Mouse (Mus musculus) embryonic facial prominence, embryonic 10.5 days (tissue): Measurements from ENCODE around the gene Ccdc185. TPM values are rescaled to one million over a fixed set of nuclear protein-coding genes. Genes with fewer than 3 reads are reported as not detected.

Experiments
- DNase-seq: peaks from one replicate; pipeline ENCODE4 v3.0.0-alpha.2; 2017; ENCODE audit warnings: low spot score
- H3K27ac ChIP-seq: fragments of 300-500 bp; sonication (generic); replicated peaks from 2 replicates; pipeline ENCODE4 v1.5.1; 2016; ENCODE audit warnings: mild to moderate bottlenecking
- H3K27me3 ChIP-seq: fragments of 300-500 bp; sonication (generic); replicated peaks from 2 replicates; pipeline ENCODE4 v1.6.1; 2016; ENCODE audit warnings: low read depth, mild to moderate bottlenecking; ENCODE audit not compliant: poor library complexity, severe bottlenecking
- H3K36me3 ChIP-seq: fragments of 300-500 bp; sonication (generic); replicated peaks from 2 replicates; pipeline ENCODE4 v1.6.1; 2016; ENCODE audit warnings: mild to moderate bottlenecking, moderate library complexity
- H3K4me1 ChIP-seq: fragments of 300-500 bp; sonication (generic); 2 replicates; pipeline ENCODE4 v1.6.1; 2016
- H3K4me3 ChIP-seq: fragments of 300-500 bp; sonication (generic); 2 replicates; pipeline ENCODE4 v1.5.1; 2016; ENCODE audit warnings: mild to moderate bottlenecking, moderate library complexity
- H3K9me3 ChIP-seq: fragments of 300-500 bp; sonication (generic); 2 replicates; pipeline ENCODE4 v1.6.1; 2016; ENCODE audit warnings: mild to moderate bottlenecking
- WGBS: fragments of 180-500 bp; shearing (Covaris S2); methylation state at CpG from one replicate; pipeline ENCODE4 v1.1.7; 2016; 5-methylcytosine and 5-hydroxymethylcytosine counted together
- polyA plus RNA-seq: library from polyadenylated mRNA; unstranded; fragments of >200 nt; fragmentation: Nextera tagmentation; extraction: Ambion mirVana; gene quantifications from 2 replicates; pipeline ENCODE4 v1.2.1, GENCODE M21; 2016

Ccdc185 gene
- polyA plus RNA-seq: not detected in 2 replicates

- no peak for DNase-seq
Measured at GRCm38 (mm10) chr1:182749080-182749479, at the start of gene Ccdc185. TSS of gene Ccdc185 (minus strand) at chr1:182749180.

GRCm38 (mm10) chr1:182797048-182797447 is 48.1 kb upstream of the Ccdc185 start:
- Histone ChIP-seq H3K9me3 (no peaks in the 10 kb centered on the region), H3K36me3 (no peaks in the 10 kb centered on the region), H3K4me1 (peaks cover 11% of the 10 kb centered on the region), H3K27me3 (no peaks in the 10 kb centered on the region), H3K27ac (no peak overlapping the region), H3K4me3 (no peak overlapping the region)
- no peak for DNase-seq
- WGBS: 84% methylated on average over 14 of the region's 14 CpGs

More at GRCm38 (mm10) chr1:182749080-182749479, at the start of gene Ccdc185:
- Histone ChIP-seq H3K4me1 (no peaks in the 10 kb centered on the region), H3K27me3 (peaks cover 6% of the 10 kb centered on the region), H3K27ac (no peak within 1 kb of the TSS), H3K4me3 (no peak within 1 kb of the TSS), H3K9me3 (no peaks in the 10 kb centered on the region), H3K36me3 (no peaks in the 10 kb centered on the region)
- 92% methylated on average over 9 of the region's 9 CpGs for WGBS

GRCm38 (mm10) chr1:182794628-182795027 is 45.6 kb upstream of the Ccdc185 start:
- DNase-seq: no peak
- Histone ChIP-seq H3K9me3 (no peaks in the 10 kb centered on the region), H3K27me3 (no peaks in the 10 kb centered on the region), H3K4me1 (peaks cover 12% of the 10 kb centered on the region), H3K27ac (no peak overlapping the region), H3K36me3 (no peaks in the 10 kb centered on the region), H3K4me3 (no peak overlapping the region)
- WGBS: 93% methylated on average over 9 of the region's 9 CpGs

GRCm38 (mm10) chr1:182794221-182794620 is 45.2 kb upstream of the Ccdc185 start:
- H3K9me3 ChIP-seq: no peaks in the 10 kb centered on the region
- H3K4me3 ChIP-seq: no peak overlapping the region
- peaks cover 14% of the 10 kb centered on the region for H3K4me1 ChIP-seq
- H3K27me3 ChIP-seq: no peaks in the 10 kb centered on the region
- no peak for DNase-seq
- no peaks in the 10 kb centered on the region for H3K36me3 ChIP-seq
- no peak overlapping the region for H3K27ac ChIP-seq
- 91% methylated on average over 10 of the region's 10 CpGs for WGBS

GRCm38 (mm10) chr1:182792521-182793071 is 43.6 kb upstream of the Ccdc185 start:
- H3K27me3 ChIP-seq: no peaks in the 10 kb centered on the region
- no peaks in the 10 kb centered on the region for H3K36me3 ChIP-seq
- H3K4me1 ChIP-seq: peaks cover 22% of the 10 kb centered on the region
- no peaks in the 10 kb centered on the region for H3K9me3 ChIP-seq
- peak overlapping the region; percentile 41; the same call in 1 of the 2 replicates for H3K4me3 ChIP-seq
- H3K27ac ChIP-seq: peak overlapping the region; percentile 30
- peak; percentile 82 for DNase-seq
- 21% methylated on average over 16 of the region's 16 CpGs for WGBS

- H3K36me3 ChIP-seq: no peaks in the 10 kb centered on the region
- H3K4me3 ChIP-seq: no peak overlapping the region
- WGBS: 58% methylated on average over 6 of the region's 6 CpGs
- no peaks in the 10 kb centered on the region for H3K9me3 ChIP-seq
- H3K4me1 ChIP-seq: peaks cover 28% of the 10 kb centered on the region
- no peak overlapping the region for H3K27ac ChIP-seq
- no peaks in the 10 kb centered on the region for H3K27me3 ChIP-seq
- DNase-seq: no peak
Measured at GRCm38 (mm10) chr1:182788896-182789295, 39.9 kb upstream of the Ccdc185 start.

- no peaks in the 10 kb centered on the region for H3K36me3 ChIP-seq
- H3K27ac ChIP-seq: no peak overlapping the region
- H3K4me1 ChIP-seq: peaks cover 19% of the 10 kb centered on the region
- DNase-seq: no peak
- 47% methylated on average over 7 of the region's 7 CpGs for WGBS
- no peak overlapping the region for H3K4me3 ChIP-seq
- no peaks in the 10 kb centered on the region for H3K9me3 ChIP-seq
- H3K27me3 ChIP-seq: no peaks in the 10 kb centered on the region
Measured at GRCm38 (mm10) chr1:182787030-182787429, 38.0 kb upstream of the Ccdc185 start.

- no peak for DNase-seq
- Histone ChIP-seq H3K27me3 (no peaks in the 10 kb centered on the region), H3K27ac (no peak overlapping the region), H3K36me3 (no peaks in the 10 kb centered on the region), H3K4me3 (no peak overlapping the region), H3K9me3 (no peaks in the 10 kb centered on the region), H3K4me1 (peaks cover 16% of the 10 kb centered on the region)
- WGBS: 86% methylated on average over 5 of the region's 5 CpGs
Measured at GRCm38 (mm10) chr1:182785504-182785903, 36.5 kb upstream of the Ccdc185 start.

- no peaks in the 10 kb centered on the region for H3K36me3 ChIP-seq
- 89% methylated on average over 3 of the region's 3 CpGs for WGBS
- peaks cover 16% of the 10 kb centered on the region for H3K4me1 ChIP-seq
- DNase-seq: no peak
- no peaks in the 10 kb centered on the region for H3K9me3 ChIP-seq
- no peak overlapping the region for H3K27ac ChIP-seq
- H3K27me3 ChIP-seq: no peaks in the 10 kb centered on the region
- no peak overlapping the region for H3K4me3 ChIP-seq
Measured at GRCm38 (mm10) chr1:182784784-182785183, 35.8 kb upstream of the Ccdc185 start.

GRCm38 (mm10) chr1:182783774-182784173 is 34.8 kb upstream of the Ccdc185 start:
- H3K36me3 ChIP-seq: no peaks in the 10 kb centered on the region
- H3K9me3 ChIP-seq: no peaks in the 10 kb centered on the region
- H3K4me3 ChIP-seq: no peak overlapping the region
- WGBS: 90% methylated on average over 7 of the region's 7 CpGs
- DNase-seq: no peak
- H3K27ac ChIP-seq: no peak overlapping the region
- no peaks in the 10 kb centered on the region for H3K27me3 ChIP-seq
- H3K4me1 ChIP-seq: peaks cover 9% of the 10 kb centered on the region

- no peak for DNase-seq
- Histone ChIP-seq H3K27me3 (no peaks in the 10 kb centered on the region), H3K4me1 (peaks cover 7% of the 10 kb centered on the region; the same call in 1 of the 2 replicates), H3K36me3 (0 out of 2 replicates have a peak, but pooled peaks cover 5% of the 10 kb centered on the region), H3K9me3 (no peaks in the 10 kb centered on the region; the same call in 1 of the 2 replicates), H3K4me3 (no peak overlapping the region), H3K27ac (no peak overlapping the region)
- WGBS: 94% methylated on average over 6 of the region's 6 CpGs
Measured at GRCm38 (mm10) chr1:182779024-182779520, 30.1 kb upstream of the Ccdc185 start.

GRCm38 (mm10) chr1:182778225-182778624 is 29.2 kb upstream of the Ccdc185 start:
- Histone ChIP-seq H3K27ac (no peak overlapping the region), H3K4me3 (no peak overlapping the region), H3K27me3 (no peaks in the 10 kb centered on the region), H3K4me1 (peaks cover 7% of the 10 kb centered on the region; the same call in 1 of the 2 replicates), H3K36me3 (0 out of 2 replicates have a peak, but pooled peaks cover 5% of the 10 kb centered on the region), H3K9me3 (no peaks in the 10 kb centered on the region; the same call in 1 of the 2 replicates)
- WGBS: 81% methylated on average over 13 of the region's 13 CpGs
- DNase-seq: no peak

- WGBS: 52% methylated on average over 10 of the region's 10 CpGs
- no peaks in the 10 kb centered on the region for H3K27me3 ChIP-seq
- H3K9me3 ChIP-seq: no peaks in the 10 kb centered on the region; the same call in 1 of the 2 replicates
- H3K36me3 ChIP-seq: 0 out of 2 replicates have a peak, but pooled peaks cover 5% of the 10 kb centered on the region
- H3K4me3 ChIP-seq: no peak overlapping the region
- peak overlapping the region; percentile 46 for H3K27ac ChIP-seq
- DNase-seq: peak; percentile 23
- peaks cover 7% of the 10 kb centered on the region; the same call in 1 of the 2 replicates for H3K4me1 ChIP-seq
Measured at GRCm38 (mm10) chr1:182776749-182777410, 27.9 kb upstream of the Ccdc185 start.
